Mouse (Mus musculus) spleen, postnatal 10 days (tissue): Measurements from ENCODE around the gene Lrrc8d.
"Not testable (repeated sequence)": the region's sequence is repeated elsewhere in the genome, so short reads cannot be mapped to it uniquely, and the experiment has no call there.

ENCODE experiments used
- DNase-seq, 2 experiments: peaks; one replicate each; pipeline ENCODE4 v3.0.0; 2021 to 2022; ENCODE audit warnings: low spot score in 2 of 2

Gene Lrrc8d

GRCm38 (mm10) chr5:105858754-105859694 is 159.3 kb downstream of the Lrrc8d start:
- DNase-seq: no peak

- no peak for DNase-seq
These were observed 160.1 kb downstream of the Lrrc8d start for GRCm38 (mm10) chr5:105859716-105860460.

GRCm38 (mm10) chr5:105860461-105860835 is 160.7 kb downstream of the Lrrc8d start:
- DNase-seq: no peak

- DNase-seq: no peak
These were observed 161.8 kb downstream of the Lrrc8d start for GRCm38 (mm10) chr5:105861616-105862015.

- DNase-seq: not testable (repeated sequence)
These were observed 165.4 kb downstream of the Lrrc8d start for GRCm38 (mm10) chr5:105865110-105865628.

- no peak for DNase-seq
These were observed 167.7 kb downstream of the Lrrc8d start for GRCm38 (mm10) chr5:105867427-105867826.

- DNase-seq: no peak
These were observed 168.2 kb downstream of the Lrrc8d start for GRCm38 (mm10) chr5:105867841-105868447.

GRCm38 (mm10) chr5:105868593-105868992 is 168.8 kb downstream of the Lrrc8d start:
- peak; percentile 58 to 85 for DNase-seq

- no peak for DNase-seq
These were observed 170.0 kb downstream of the Lrrc8d start for GRCm38 (mm10) chr5:105869739-105870138.

GRCm38 (mm10) chr5:105871140-105871539 is 171.4 kb downstream of the Lrrc8d start:
- no peak for DNase-seq

GRCm38 (mm10) chr5:105872176-105872575 is 172.4 kb downstream of the Lrrc8d start:
- DNase-seq: no peak

GRCm38 (mm10) chr5:105872916-105873315 is 173.1 kb downstream of the Lrrc8d start:
- no peak for DNase-seq

GRCm38 (mm10) chr5:105873774-105874173 is 174.0 kb downstream of the Lrrc8d start:
- DNase-seq: no peak

- no peak for DNase-seq
These were observed 174.7 kb downstream of the Lrrc8d start for GRCm38 (mm10) chr5:105874476-105874875.

- peak; percentile 82 to 91 for DNase-seq
These were observed 176.5 kb downstream of the Lrrc8d start, which contains the start of gene Zfp326 for GRCm38 (mm10) chr5:105876068-105876924. TSS of gene Zfp326 (plus strand) at chr5:105876565.

- DNase-seq: peak in 1 of 2 experiments; percentile 45
These were observed 177.4 kb downstream of the Lrrc8d start for GRCm38 (mm10) chr5:105876925-105877774.
